Mouse (Mus musculus) right cerebral cortex, postnatal 25 days (tissue): ENCODE data around the gene Cldnd2.

ENCODE experiments used
- DNase-seq: peaks from one replicate; pipeline ENCODE4 v3.0.0; 2022

Cldnd2 gene

DNA sequence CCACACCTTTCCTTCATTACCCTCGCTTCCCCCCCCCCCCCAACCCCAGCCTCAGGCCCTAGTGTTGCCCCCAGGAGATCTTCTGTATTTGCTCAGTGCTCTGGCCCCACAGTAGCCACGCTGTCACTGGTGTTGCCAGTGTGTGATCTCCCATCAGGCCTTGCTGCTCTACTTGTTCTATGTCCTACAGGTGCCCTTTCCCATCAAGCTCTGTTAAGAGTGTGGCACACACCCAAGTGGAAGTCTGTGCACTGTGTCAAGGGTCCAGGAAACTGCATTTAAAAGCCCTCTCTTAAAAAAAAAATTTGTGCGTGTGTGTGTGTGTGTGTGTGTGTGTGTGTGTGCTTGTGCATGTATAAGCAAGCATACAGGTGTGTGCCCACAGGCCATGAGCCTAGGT lies 7.7 kb downstream of the Cldnd2 start:
- DNase-seq: no peak

DNA sequence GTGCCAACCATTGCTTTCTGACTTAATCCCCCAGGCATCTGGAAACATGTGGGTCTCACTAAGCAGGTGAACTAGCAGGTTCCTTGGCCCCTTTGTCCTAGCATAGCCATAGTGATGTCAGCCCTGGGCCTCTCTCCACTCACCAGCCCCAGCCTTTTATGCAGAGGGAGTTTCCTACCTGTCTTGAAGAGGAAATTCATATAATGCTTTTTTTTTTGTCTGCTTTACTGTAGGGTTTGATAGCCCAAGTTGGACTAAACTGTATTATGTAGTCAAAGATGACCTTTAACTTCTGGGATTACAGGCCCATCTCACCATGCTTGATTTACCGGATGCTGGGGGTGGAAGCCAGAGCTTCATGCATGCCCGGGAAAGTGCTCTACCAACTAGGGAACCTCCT lies 9.2 kb downstream of the Cldnd2 start:
- DNase-seq: no peak

- DNase-seq: no peak
Observed at GRCm38 (mm10) chr7:43451726-43452125, 11.1 kb downstream of the Cldnd2 start.

DNA sequence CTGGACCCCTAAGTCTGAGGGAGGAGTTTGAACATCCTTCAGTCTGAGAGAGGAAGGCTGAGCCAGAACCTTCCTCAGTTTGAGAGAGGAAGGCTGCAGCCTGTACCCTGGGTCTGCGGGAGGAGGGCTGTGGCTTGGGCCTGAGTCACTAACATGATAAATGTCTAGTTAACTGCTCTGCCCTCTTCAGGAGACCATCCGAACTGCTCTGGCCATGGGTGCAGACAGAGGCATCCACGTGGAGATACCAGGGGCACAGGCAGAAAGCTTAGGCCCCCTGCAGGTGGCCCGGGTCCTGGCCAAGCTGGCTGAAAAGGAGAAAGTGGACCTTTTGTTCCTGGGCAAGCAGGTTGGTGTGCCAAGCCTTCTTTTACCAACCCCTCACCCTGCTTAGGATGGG lies 12.0 kb downstream of the Cldnd2 start:
- DNase-seq: no peak

- no peak for DNase-seq
Observed at GRCm38 (mm10) chr7:43453599-43454355, 13.2 kb downstream of the Cldnd2 start.

GRCm38 (mm10) chr7:43454371-43454770 lies 13.8 kb downstream of the Cldnd2 start:
- DNase-seq: no peak

DNA sequence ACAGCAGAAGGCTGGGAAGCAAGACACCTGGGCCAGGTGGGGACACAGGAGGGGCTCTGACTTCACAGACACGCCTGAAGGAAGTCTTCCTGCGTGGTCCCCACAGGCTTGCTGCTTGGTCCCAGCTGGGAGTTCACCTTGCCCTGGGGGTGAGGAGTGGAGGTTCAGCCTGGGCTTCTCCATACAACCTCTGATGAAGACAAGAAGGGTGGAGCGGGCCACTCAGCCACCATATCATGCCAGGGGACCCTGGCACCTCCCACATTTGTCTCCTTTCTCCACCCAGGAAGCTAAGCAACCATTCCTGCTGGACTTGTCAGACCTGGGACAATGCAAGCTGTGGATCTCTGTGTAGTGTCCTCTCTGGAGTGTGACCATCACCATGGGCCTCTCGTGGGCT lies 22.3 kb downstream of the Cldnd2 start, which contains the start of gene Vsig10l:
TSS of gene Vsig10l (plus strand) at position 301 of the 400 bp plus-strand sequence.
- no peak for DNase-seq

GRCm38 (mm10) chr7:43463976-43464375 lies 23.4 kb downstream of the Cldnd2 start:
- DNase-seq: no peak

- no peak for DNase-seq
Observed at GRCm38 (mm10) chr7:43464864-43465343, 24.3 kb downstream of the Cldnd2 start.

DNA sequence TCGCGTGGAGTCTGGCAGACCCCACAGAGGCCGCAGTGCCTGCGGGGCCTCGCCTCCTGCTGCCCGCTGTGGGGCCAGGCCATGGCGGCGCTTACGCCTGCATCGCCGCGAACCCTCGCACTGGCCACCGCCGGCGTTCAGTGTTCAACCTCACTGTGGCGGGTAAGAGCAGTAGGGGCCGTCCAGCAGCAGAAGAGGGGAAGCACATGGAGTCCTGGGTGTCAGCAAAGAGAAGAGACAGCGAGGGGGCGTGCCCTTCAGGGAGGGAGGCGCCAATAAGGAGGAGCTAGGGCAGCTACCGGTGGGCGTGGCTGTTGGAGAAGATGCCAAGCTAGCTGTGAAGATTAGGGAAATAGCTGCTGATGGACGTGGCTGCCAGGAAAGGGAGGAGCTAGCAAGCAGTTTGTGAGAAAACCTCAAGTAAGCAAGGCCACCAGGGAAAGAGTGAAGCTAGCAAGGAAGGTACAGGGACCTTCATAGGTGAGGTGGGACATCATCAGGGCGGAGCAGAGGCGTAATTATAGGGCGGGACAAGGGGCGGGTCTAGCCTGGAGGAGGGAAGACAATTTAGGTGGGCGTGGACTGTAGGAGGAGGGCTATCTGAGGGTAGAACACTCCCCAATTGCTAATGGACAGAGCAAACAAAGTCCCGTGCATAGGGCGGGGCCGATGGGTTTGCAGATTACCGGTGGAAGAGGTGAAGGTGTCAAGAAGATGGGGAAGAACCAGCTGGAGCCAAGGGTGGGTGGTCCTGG lies 24.9 kb downstream of the Cldnd2 start:
- peak; percentile 73 for DNase-seq

- DNase-seq: peak; percentile 80
Observed at GRCm38 (mm10) chr7:43466099-43466694, 25.6 kb downstream of the Cldnd2 start.

GRCm38 (mm10) chr7:43470373-43470772 lies 29.8 kb downstream of the Cldnd2 start:
- DNase-seq: no peak

DNA sequence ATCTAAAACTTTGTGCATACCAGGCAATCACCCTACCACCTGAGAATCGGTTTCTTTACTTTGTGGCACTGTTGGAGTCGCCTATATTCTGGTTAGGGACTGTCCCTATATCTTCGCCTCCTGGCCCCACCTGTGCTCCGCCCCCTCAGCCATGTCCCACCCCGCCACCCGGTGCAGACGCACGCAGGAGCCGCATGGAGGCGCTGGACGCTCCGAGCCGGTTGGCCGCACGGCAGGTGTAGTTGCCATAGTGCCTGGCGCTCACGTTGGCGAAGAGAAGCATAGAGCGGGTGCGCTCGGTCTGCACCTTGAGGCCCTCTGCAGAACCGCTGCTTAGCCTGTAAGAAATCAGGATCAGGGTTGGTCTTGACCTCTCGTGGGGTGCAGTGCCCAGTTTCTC lies 35.1 kb downstream of the Cldnd2 start:
- no peak for DNase-seq

DNA sequence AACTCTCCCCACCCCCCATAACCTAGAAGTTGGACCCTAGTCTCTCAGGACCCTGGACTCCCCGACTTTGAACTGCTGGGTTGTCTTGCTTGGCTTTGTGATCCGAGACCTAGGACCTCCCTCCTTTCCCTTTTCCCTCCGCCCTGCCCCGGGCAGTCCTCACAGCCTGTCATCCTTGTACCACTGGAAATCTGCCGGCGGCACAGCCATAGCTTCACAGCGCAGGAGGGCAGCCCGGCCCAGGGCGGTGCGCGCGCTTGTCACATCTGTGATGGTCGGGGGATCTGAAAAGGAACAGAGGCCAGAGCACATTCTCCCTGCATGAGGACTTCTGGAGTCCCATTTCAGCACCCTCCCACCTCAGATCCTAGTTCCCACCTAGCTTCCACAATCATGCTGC lies 35.8 kb downstream of the Cldnd2 start:
- no peak for DNase-seq

DNA sequence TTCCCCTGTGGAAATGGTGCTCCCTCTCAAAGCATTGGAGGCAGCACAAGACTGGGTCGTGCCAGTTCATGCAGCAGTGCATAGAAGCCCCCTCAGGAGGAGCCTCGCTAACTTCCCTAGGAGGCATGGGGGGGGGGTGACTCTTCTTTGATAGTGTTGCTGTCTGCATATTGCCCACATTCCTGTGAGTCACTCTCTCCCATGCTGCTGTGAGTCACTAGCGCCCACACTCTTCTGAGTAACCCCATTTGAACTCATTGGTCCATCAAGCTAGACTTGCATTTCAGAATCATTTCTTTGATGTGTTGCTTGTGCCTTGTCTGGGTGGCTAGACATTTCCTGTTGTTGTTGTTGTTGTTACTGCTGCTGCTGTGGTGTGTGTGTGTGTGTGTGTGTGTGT lies 40.6 kb downstream of the Cldnd2 start:
- DNase-seq: peak; percentile 70

DNA sequence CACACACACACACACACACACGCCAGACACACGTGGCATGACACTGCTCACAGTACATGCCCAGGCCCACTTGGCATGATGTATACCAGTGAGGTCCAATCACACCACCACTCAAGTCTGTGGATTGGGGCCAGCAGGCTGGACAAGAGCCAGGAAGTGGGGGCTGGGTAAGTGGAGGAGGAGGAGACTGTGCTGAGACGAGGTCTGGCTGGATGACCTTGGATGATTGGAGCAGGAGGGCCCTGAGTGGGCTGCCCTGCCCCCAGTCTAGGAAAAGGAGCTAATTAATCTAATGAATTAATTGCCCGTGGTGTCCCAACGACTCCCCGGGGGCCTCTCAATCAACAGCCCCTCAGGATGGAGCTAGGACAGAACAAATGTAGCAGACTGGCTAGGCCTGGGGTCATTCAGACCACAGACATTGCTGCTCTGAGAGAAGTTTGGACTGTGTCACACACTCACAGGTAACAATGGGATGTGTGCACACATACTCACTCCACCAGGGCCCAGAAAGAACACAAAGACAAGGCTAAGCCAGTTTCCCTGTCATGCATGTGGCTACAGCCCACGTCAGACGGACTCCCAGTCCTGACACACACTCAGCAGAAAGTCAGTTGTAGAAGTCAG lies 41.6 kb downstream of the Cldnd2 start:
- DNase-seq: no peak

GRCm38 (mm10) chr7:43483236-43483635 lies 42.7 kb downstream of the Cldnd2 start:
- DNase-seq: no peak

GRCm38 (mm10) chr7:43488646-43489045 lies 48.1 kb downstream of the Cldnd2 start:
- DNase-seq: peak; percentile 54

- no peak for DNase-seq
Observed at GRCm38 (mm10) chr7:43489631-43490125, 49.1 kb downstream of the Cldnd2 start, which contains the start of gene Iglon5. Gene Iglon5 (minus strand): TSS chr7:43490075.

DNA sequence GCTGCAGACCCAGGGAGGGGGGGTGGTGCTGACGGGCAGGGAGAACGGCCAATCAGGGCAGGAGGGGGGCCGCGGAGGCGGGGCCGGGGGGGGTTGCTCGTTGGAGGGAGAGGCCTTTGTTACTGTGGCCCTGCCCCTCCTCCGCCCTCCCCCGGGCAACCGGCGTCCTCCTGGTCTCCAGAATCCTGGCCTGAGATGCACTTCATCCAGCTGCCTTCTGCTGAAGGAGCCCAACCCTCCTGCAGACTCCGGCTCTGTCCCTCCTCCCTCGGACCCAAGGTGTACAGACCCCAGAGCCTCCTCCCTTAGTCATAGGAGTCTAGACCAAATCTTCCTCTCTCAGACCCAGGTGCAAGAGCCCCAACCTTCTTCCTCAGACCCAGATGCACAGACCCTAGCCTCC lies 49.6 kb downstream of the Cldnd2 start:
- peak; percentile 79 for DNase-seq

DNA sequence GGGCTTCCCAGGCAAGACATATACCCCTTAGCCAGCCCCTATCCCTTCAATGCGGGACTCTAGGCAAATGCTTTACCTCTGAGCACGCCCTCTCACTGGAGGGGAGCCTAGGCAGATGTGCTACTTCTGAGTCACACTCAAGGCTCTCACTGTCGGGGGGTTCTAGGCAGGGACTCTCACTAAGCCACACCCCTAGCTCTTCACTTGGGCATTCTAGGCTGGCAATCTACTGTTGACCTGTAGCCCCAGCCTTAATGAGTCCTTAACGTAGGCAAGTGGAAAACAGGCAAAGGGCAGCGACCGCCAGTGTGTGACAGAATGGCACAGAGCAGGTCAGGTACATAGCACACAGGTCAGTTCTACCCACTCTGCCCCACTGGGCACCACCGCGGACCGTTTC lies 50.3 kb downstream of the Cldnd2 start:
- no peak for DNase-seq
